In genomic region chr1:36784365-36785134, GRCm38 (mm10) we compare ENCODE assay signal across 8 mouse cellular contexts. TPM values are rescaled to one million over a fixed set of nuclear protein-coding genes. Genes with fewer than 3 reads are reported as not detected.
DNase-seq lines count a peak whose midpoint lies in the region; TF ChIP-seq lines count a peak whose summit lies in the region.

No protein-coding gene starts in this region.

- WGBS in macrophage (ENCODE audit: missing documents): 4% methylated on average over 20 of the region's 20 CpGs

- peak overlapping the region; percentile 16 for H3K4me3 ChIP-seq in cortical plate, adult 2 months (ENCODE audit: insufficient read depth, low read length)
- peak overlapping the region; percentile 50 for H3K4me3 ChIP-seq in left cerebral cortex, adult 2 months
- peak overlapping the region; percentile 22 for H3K4me3 ChIP-seq in macrophage (ENCODE audit: inconsistent target)

- 0 out of 2 replicates have a peak, but pooled peaks have one; percentile 4 for TF ChIP-seq POLR2A in cortical plate, adult 2 months (IDR thresholded peaks at IDR 0.05; ENCODE audit: extremely low read depth, insufficient read depth, low read length)

- H3K36me3 ChIP-seq in macrophage (ENCODE audit: inconsistent target): no peaks in the 10 kb centered on the region

- no peaks in the 10 kb centered on the region for H3K79me2 ChIP-seq in macrophage (ENCODE audit: inconsistent target)

- H3K4me1 ChIP-seq in cortical plate, adult 2 months (ENCODE audit: control insufficient read depth, insufficient read depth, low read length): no peaks in the 10 kb centered on the region

- peak; percentile 72 to 75 for DNase-seq in adrenal gland, adult 18-20 months (ENCODE audit: low spot score in 2 of 2)
- peak; percentile 75 for DNase-seq in gastrocnemius, postnatal 10 days
- DNase-seq in hindlimb bud, embryonic 11.5 days (ENCODE audit: extremely low spot score, low read depth, low spot score): peak; percentile 56
- peak; percentile 82 to 87 for DNase-seq in left cerebral cortex, adult 2 months (ENCODE audit: extremely low spot score in 1 of 2, low spot score in 2 of 2)
- DNase-seq in right cerebral cortex, adult 2 months (ENCODE audit: low spot score in 2 of 2): peak; percentile 89 to 93
- peak; percentile 74 for DNase-seq in yolk sac, embryonic 10.5 days (ENCODE audit: low spot score)

- peak; percentile 87 for TF ChIP-seq CTCF in cortical plate, adult 2 months (IDR thresholded peaks at IDR 0.05; ENCODE audit: extremely low read depth, insufficient read depth, low read length)
- TF ChIP-seq CTCF in left cerebral cortex, adult 2 months (IDR thresholded peaks at IDR 0.05): peak; percentile 92

- H3K27ac ChIP-seq in cortical plate, adult 2 months (ENCODE audit: insufficient read depth, low read length): no peak overlapping the region
- H3K27ac ChIP-seq in left cerebral cortex, adult 2 months: peak overlapping the region; percentile 72
- no peak overlapping the region for H3K27ac ChIP-seq in macrophage

- intact Hi-C loops in left cerebral cortex, adult 2 months (cut with DNase I): loop anchor here (1.0 to 10.0 kb wide), 4 partner anchors 280 to 466 kb away; no protein-coding TSS in a partner anchor

RNA-seq across cellular contexts. Expression of gene Zap70, which starts 23.0 kb away (rescaled TPM):
- under 1 TPM; 0.66 to 0.77 TPM for total RNA-seq in adrenal gland, adult 18-20 months (2021)
- polyA plus RNA-seq in cortical plate, adult 2 months (2012; rRNA removed): 2.0 and 2.2 TPM in 2 replicates
- total RNA-seq in gastrocnemius, postnatal 10 days (2021): under 1 TPM; 0.34 to 0.38 TPM
- total RNA-seq in left cerebral cortex, adult 2 months (2021): 1 to 10 TPM; 1.7 to 2.1 TPM
- 1 to 10 TPM in 6 of 26 experiments, under 1 TPM in 6, not detected in 14; 0.29 to 1.8 (median 0.94) TPM for total RNA-seq in macrophage (2018; cell fraction: chromatin; rRNA removed)
- under 1 TPM in 2 of 26 experiments, not detected in 24; 0.07 to 0.12 TPM for total RNA-seq in macrophage (2018; cell fraction: cytosol; rRNA removed)
- 1 to 10 TPM in 2 of 26 experiments, under 1 TPM in 6, not detected in 18; 0.35 to 1.3 (median 0.88) TPM for total RNA-seq in macrophage (2018; cell fraction: nucleus; rRNA removed)
- not detected in 3 replicates for polyA plus RNA-seq in macrophage (2018)
